Mouse (Mus musculus): ENCODE data around the gene Zfp473.

- no peak for TF ChIP-seq CTCF (IDR thresholded peaks at IDR 0.05; ENCODE audit: borderline replicate concordance, insufficient read depth, low read length)
- TF ChIP-seq POLR2A (IDR thresholded peaks at IDR 0.05; ENCODE audit: low read depth, low read length): no peak
Measured at GRCm38 (mm10) chr7:44683656-44684055, 67.2 kb downstream of the Zfp473 start.
